Mouse (Mus musculus) embryonic facial prominence, embryonic 11.5 days (tissue): ENCODE data around the gene Fbxl8. TPM values are rescaled to one million over a fixed set of nuclear protein-coding genes. Genes with fewer than 3 reads are reported as not detected.
A peak's percentile ranks its signal among the peaks of the same experiment; 100 is the strongest.

Experiments
- ATAC-seq: fragments of 200-750 bp; cut with Nextera tagmentation; replicated peaks from 2 replicates; pipeline ENCODE4 v1.8.0; 2017; ENCODE audit warnings: low read depth; ENCODE audit not compliant: insufficient number of reproducible peaks, low FRiP score, low TSS enrichment
- DNase-seq: peaks from one replicate; pipeline ENCODE4 v3.0.0-alpha.2; 2015; ENCODE audit warnings: low spot score
- H3K27ac ChIP-seq: fragments of 300-500 bp; sonication (generic); replicated peaks from 2 replicates; pipeline ENCODE4 v1.5.1; 2014; ENCODE audit warnings: mild to moderate bottlenecking, low read depth, low read length, control low read depth
- H3K27me3 ChIP-seq: fragments of 300-500 bp; sonication (generic); 2 replicates; pipeline ENCODE4 v1.6.1; 2014; ENCODE audit warnings: mild to moderate bottlenecking, low read length, moderate library complexity, mixed read lengths; ENCODE audit not compliant: control insufficient read depth, insufficient read depth
- H3K36me3 ChIP-seq: fragments of 300-500 bp; sonication (generic); replicated peaks from 2 replicates; pipeline ENCODE4 v1.6.1; 2014; ENCODE audit warnings: low read depth, mild to moderate bottlenecking, low read length, moderate library complexity, mixed read lengths; ENCODE audit not compliant: control insufficient read depth, insufficient read depth
- H3K4me1 ChIP-seq: fragments of 300-500 bp; sonication (generic); 2 replicates; pipeline ENCODE4 v1.6.1; 2014; ENCODE audit warnings: low read length, mixed read lengths; ENCODE audit not compliant: control insufficient read depth, insufficient read depth
- H3K4me2 ChIP-seq: fragments of 300-500 bp; sonication (generic); 2 replicates; pipeline ENCODE4 v1.6.1; 2014; ENCODE audit warnings: low read depth, mild to moderate bottlenecking, control low read depth, low read length, moderate library complexity
- H3K4me3 ChIP-seq: fragments of 300-500 bp; sonication (generic); 2 replicates; pipeline ENCODE4 v1.5.1; 2014; ENCODE audit warnings: low read depth, low read length, control low read depth
- H3K9ac ChIP-seq: fragments of 300-500 bp; sonication (generic); replicated peaks from 2 replicates; pipeline ENCODE4 v1.6.1; 2014; ENCODE audit warnings: mild to moderate bottlenecking, control low read depth, low read length
- H3K9me3 ChIP-seq: fragments of 300-500 bp; sonication (generic); replicated peaks from 2 replicates; pipeline ENCODE4 v1.6.1; 2016; ENCODE audit warnings: mild to moderate bottlenecking, low read length, inconsistent platforms, mixed read lengths; ENCODE audit not compliant: control insufficient read depth
- WGBS: fragments of 180-500 bp; shearing (Covaris S2); extraction: QIAGEN DNeasy Blood & Tissue Kit; methylation state at CpG from one replicate; pipeline ENCODE4 v1.1.7; 2014; 5-methylcytosine and 5-hydroxymethylcytosine counted together
- polyA plus RNA-seq: library from polyadenylated mRNA; unstranded; fragments of >200 nt; fragmentation: Nextera tagmentation; extraction: Ambion mirVana; gene quantifications from 2 replicates; pipeline ENCODE4 v1.2.1, GENCODE M21; 2014

Gene Fbxl8
- polyA plus RNA-seq, 1 experiment from 2014 or later = 1.2 TPM

- peak; percentile 60 for DNase-seq
- Histone ChIP-seq H3K9ac (peak overlapping the region; percentile 53), H3K4me1 (peaks cover 5% of the 10 kb centered on the region; the same call in 1 of the 2 replicates), H3K9me3 (no peaks in the 10 kb centered on the region), H3K36me3 (0 out of 2 replicates have a peak, but pooled peaks cover 6% of the 10 kb centered on the region), H3K4me3 (peak overlapping the region; percentile 25), H3K27ac (0 out of 2 replicates have a peak overlapping the region, but pooled peaks have one; percentile 38), H3K27me3 (no peaks in the 10 kb centered on the region), H3K4me2 (peak overlapping the region; percentile 57)
- 52% methylated on average over 5 of the region's 5 CpGs for WGBS
- peak; percentile 19 for ATAC-seq
Measured at GRCm38 (mm10) chr8:105306146-105306691, 41.8 kb downstream of the Fbxl8 start.

- Histone ChIP-seq H3K4me2 (no peak overlapping the region), H3K4me3 (no peak overlapping the region), H3K27me3 (no peaks in the 10 kb centered on the region), H3K9ac (no peak overlapping the region), H3K4me1 (peaks cover 5% of the 10 kb centered on the region; the same call in 1 of the 2 replicates), H3K9me3 (no peaks in the 10 kb centered on the region), H3K27ac (no peak overlapping the region), H3K36me3 (0 out of 2 replicates have a peak, but pooled peaks cover 2% of the 10 kb centered on the region)
- DNase-seq (no peak), ATAC-seq (no peak)
- WGBS = 93% methylated on average over 13 of the region's 13 CpGs
Measured at GRCm38 (mm10) chr8:105307670-105308069, 43.2 kb downstream of the Fbxl8 start.

- Histone ChIP-seq H3K9ac (no peak overlapping the region), H3K27ac (no peak overlapping the region), H3K4me3 (no peak overlapping the region), H3K27me3 (no peaks in the 10 kb centered on the region), H3K4me2 (no peak overlapping the region), H3K9me3 (no peaks in the 10 kb centered on the region), H3K4me1 (peaks cover 5% of the 10 kb centered on the region; the same call in 1 of the 2 replicates), H3K36me3 (no peaks in the 10 kb centered on the region)
- no peak for ATAC-seq
- WGBS = 89% methylated on average over 10 of the region's 10 CpGs
- no peak for DNase-seq
Measured at GRCm38 (mm10) chr8:105308428-105308827, 44.0 kb downstream of the Fbxl8 start.

GRCm38 (mm10) chr8:105309142-105309847 is 44.8 kb downstream of the Fbxl8 start:
- ATAC-seq = no peak
- 84% methylated on average over 15 of the region's 15 CpGs for WGBS

GRCm38 (mm10) chr8:105310118-105310517 is 45.7 kb downstream of the Fbxl8 start:
- Histone ChIP-seq H3K9me3 (no peaks in the 10 kb centered on the region), H3K9ac (no peak overlapping the region), H3K27me3 (no peaks in the 10 kb centered on the region), H3K27ac (no peak overlapping the region), H3K4me2 (no peak overlapping the region), H3K4me3 (no peak overlapping the region), H3K36me3 (no peaks in the 10 kb centered on the region), H3K4me1 (peaks cover 5% of the 10 kb centered on the region; the same call in 1 of the 2 replicates)
- WGBS = 85% methylated on average over 8 of the region's 8 CpGs
- DNase-seq (no peak), ATAC-seq (no peak)

More at GRCm38 (mm10) chr8:105309142-105309847, 44.8 kb downstream of the Fbxl8 start:
- Histone ChIP-seq H3K9me3 (no peaks in the 10 kb centered on the region), H3K4me3 (no peak overlapping the region), H3K36me3 (no peaks in the 10 kb centered on the region), H3K4me1 (peaks cover 5% of the 10 kb centered on the region; the same call in 1 of the 2 replicates), H3K9ac (no peak overlapping the region), H3K4me2 (no peak overlapping the region), H3K27ac (no peak overlapping the region), H3K27me3 (no peaks in the 10 kb centered on the region)
- no peak for DNase-seq

GRCm38 (mm10) chr8:105311718-105312117 is 47.3 kb downstream of the Fbxl8 start:
- ATAC-seq (no peak), DNase-seq (no peak)
- no peaks in the 10 kb centered on the region; the same call in 1 of the 2 replicates for H3K36me3 ChIP-seq
- H3K4me2 ChIP-seq = no peak overlapping the region
- H3K9me3 ChIP-seq = no peaks in the 10 kb centered on the region
- H3K9ac ChIP-seq = no peak overlapping the region
- no peak overlapping the region for H3K27ac ChIP-seq
- 83% methylated on average over 1 of the region's 1 CpGs for WGBS
- no peaks in the 10 kb centered on the region for H3K27me3 ChIP-seq
- H3K4me1 ChIP-seq = no peaks in the 10 kb centered on the region
- no peak overlapping the region for H3K4me3 ChIP-seq

GRCm38 (mm10) chr8:105312891-105313481 is 48.5 kb downstream of the Fbxl8 start:
- no peaks in the 10 kb centered on the region for H3K9me3 ChIP-seq
- no peak overlapping the region for H3K4me2 ChIP-seq
- no peaks in the 10 kb centered on the region; the same call in 1 of the 2 replicates for H3K36me3 ChIP-seq
- H3K27me3 ChIP-seq = no peaks in the 10 kb centered on the region
- no peak for DNase-seq
- no peak overlapping the region for H3K4me3 ChIP-seq
- H3K4me1 ChIP-seq = no peaks in the 10 kb centered on the region
- WGBS = 82% methylated on average over 8 of the region's 8 CpGs
- no peak overlapping the region for H3K9ac ChIP-seq
- ATAC-seq = no peak
- no peak overlapping the region for H3K27ac ChIP-seq
